Mouse (Mus musculus) bone marrow macrophage, adult 2 months (primary cell): ENCODE results near the gene Slc9b2.

ENCODE experiments used
- CTCF ChIP-seq: IDR thresholded peaks from 2 replicates; pipeline ENCODE4 v1.5.1; 2012; ENCODE audit warnings: low read depth, mild to moderate bottlenecking, low read length, moderate library complexity
- POLR2A ChIP-seq: IDR thresholded peaks from 2 replicates; pipeline ENCODE4 v1.6.1; 2012; ENCODE audit warnings: mild to moderate bottlenecking, low read depth, low read length, borderline replicate concordance

DNA sequence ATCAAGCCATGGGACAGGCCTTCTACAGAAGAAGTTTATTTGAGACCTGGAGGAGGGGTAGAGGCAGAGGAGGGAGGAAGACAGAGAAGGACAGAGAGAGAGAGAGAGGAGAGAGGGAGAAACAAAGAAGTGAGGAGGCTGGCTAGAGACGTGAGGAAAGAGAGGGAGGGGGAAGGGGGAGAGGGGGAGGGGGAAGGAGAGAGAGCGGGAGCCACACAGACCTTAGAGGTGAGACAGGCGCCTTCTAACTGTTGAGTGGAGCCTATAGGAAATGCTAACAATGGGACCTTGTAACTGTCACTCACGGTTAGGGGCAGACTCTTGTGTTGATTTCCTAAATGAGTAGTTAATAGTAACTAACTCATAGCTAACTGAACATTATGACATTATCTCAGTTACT, 26.3 kb downstream of the Slc9b2 start:
- TF ChIP-seq CTCF, result no peak
- no peak for TF ChIP-seq POLR2A
